Mouse (Mus musculus): ENCODE results near the gene Mtus2. TPM values are rescaled to one million over a fixed set of nuclear protein-coding genes. Genes with fewer than 3 reads are reported as not detected.

Mtus2 gene
- total and polyA plus RNA-seq, 3 experiments: 0.03 to 0.13 TPM; not detected in 1

DNA sequence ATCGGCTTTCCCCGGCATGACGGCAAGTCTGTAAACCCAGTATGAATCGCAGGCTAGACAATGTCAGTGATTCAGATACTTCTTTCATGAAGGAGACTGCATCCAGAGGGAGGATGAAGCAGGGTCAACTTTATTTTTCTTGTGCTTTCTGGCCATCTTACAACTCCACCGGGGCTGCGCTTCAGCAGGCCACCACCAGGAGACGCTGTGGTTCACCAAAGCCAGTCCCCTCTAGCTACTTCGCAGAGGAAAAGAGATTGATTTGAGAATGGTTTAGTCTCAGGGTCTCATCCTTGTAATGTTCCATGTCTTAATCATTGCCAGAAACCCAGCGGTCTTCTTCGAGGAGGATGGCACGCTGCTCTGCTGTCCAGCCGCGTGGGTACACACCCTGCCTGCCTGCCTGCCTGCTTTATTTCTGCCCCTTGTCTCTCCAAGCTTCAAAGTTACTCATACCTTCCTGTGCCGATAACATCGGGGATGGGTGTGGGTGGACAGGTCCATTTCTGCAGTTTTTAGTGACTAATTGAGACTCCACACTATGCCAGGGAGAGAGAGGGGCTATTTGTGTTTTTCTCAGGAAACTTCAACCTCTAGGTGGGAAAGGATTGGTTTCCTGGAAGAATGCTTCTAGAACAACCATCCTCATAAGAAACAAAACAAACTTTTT is 31.1 kb upstream of the Mtus2 start:
- in situ Hi-C loops (cut with MboI; ENCODE audit: low pct_ligation_motif_present, low pct_unique_long_range_greater_than_20kb, low sequenced_read_pairs): no loop called here
- no peaks in the 10 kb centered on the region for H3K27me3 ChIP-seq (replicated peaks)
- H3K27ac ChIP-seq (ENCODE audit: insufficient read depth, low read depth): no peak overlapping the region
- dilution Hi-C loops (cut with MboI; ENCODE audit: extremely low pct_ligation_motif_present, extremely low pct_unique_long_range_greater_than_20kb, low sequenced_read_pairs): no loop called here
- no peaks in the 10 kb centered on the region for H3K36me3 ChIP-seq (replicated peaks in 1 of 2; ENCODE audit: control insufficient read depth in 1 of 2, insufficient read depth in 1 of 2, low read length in 1 of 2)
- H3K9me3 ChIP-seq (replicated peaks; ENCODE audit: low read length): no peaks in the 10 kb centered on the region
- H3K9ac ChIP-seq (ENCODE audit: insufficient read depth, low read depth): no peak overlapping the region
- no peak overlapping the region for H3K4me3 ChIP-seq (replicated peaks in 1 of 3; ENCODE audit: low read depth in 2 of 3, low read length in 2 of 3, poor library complexity in 1 of 3)
- no peaks in the 10 kb centered on the region for H3K79me2 ChIP-seq (replicated peaks; ENCODE audit: control insufficient read depth, extremely low read depth, insufficient read depth, poor library complexity, severe bottlenecking)
- TF ChIP-seq CHD2 (IDR thresholded peaks at IDR 0.05; ENCODE audit: low read length): no peak
- no peak for TF ChIP-seq ZNF384 (IDR thresholded peaks at IDR 0.05; ENCODE audit: low read depth, low read length)
- TF ChIP-seq EP300 (IDR thresholded peaks at IDR 0.05; ENCODE audit: low read length): no peak
- no peak for TF ChIP-seq BHLHE40 (IDR thresholded peaks at IDR 0.05; ENCODE audit: low read depth, low read length)
- TF ChIP-seq SMC3 (IDR thresholded peaks at IDR 0.05; ENCODE audit: low read depth, low read length): peak; percentile 18; the same call in 1 of the 2 replicates
- TF ChIP-seq KAT2A (IDR thresholded peaks at IDR 0.05; ENCODE audit: insufficient replicate concordance, low read length): no peak
- TF ChIP-seq MYC (IDR thresholded peaks at IDR 0.05; ENCODE audit: low read depth, low read length): no peak
- TF ChIP-seq ZC3H11A (IDR thresholded peaks at IDR 0.05; ENCODE audit: low read depth, low read length): no peak
- no peak for TF ChIP-seq USF1 (IDR thresholded peaks at IDR 0.05; ENCODE audit: low read depth, low read length)
- TF ChIP-seq HCFC1 (IDR thresholded peaks at IDR 0.05; ENCODE audit: low read depth, low read length): no peak
- TF ChIP-seq CHD1 (IDR thresholded peaks at IDR 0.05; ENCODE audit: low read depth, low read length): no peak
- TF ChIP-seq TCF12 (IDR thresholded peaks at IDR 0.05; ENCODE audit: low read depth, low read length): no peak
- TF ChIP-seq CTCF (conservative IDR thresholded peaks at IDR 0.05 in 1 of 2, IDR thresholded peaks at IDR 0.05 in 1 of 2; ENCODE audit: low read depth in 2 of 2, low read length in 2 of 2): peak; percentile 39 to 53; a peak in 3 of 4 replicates
- TF ChIP-seq USF2 (conservative IDR thresholded peaks at IDR 0.05; ENCODE audit: low read depth, low read length): no peak
- no peak for TF ChIP-seq POLR2A (IDR thresholded peaks at IDR 0.05; ENCODE audit: low read depth, low read length)
- no peak overlapping the region for H3K4me2 ChIP-seq (ENCODE audit: insufficient read depth, low read depth, poor library complexity, severe bottlenecking)
- H3K4me1 ChIP-seq (ENCODE audit: control insufficient read depth in 1 of 2, insufficient read depth in 2 of 2): no peaks in the 10 kb centered on the region
- DNase-seq (ENCODE audit: extremely low read depth): no peak

DNA sequence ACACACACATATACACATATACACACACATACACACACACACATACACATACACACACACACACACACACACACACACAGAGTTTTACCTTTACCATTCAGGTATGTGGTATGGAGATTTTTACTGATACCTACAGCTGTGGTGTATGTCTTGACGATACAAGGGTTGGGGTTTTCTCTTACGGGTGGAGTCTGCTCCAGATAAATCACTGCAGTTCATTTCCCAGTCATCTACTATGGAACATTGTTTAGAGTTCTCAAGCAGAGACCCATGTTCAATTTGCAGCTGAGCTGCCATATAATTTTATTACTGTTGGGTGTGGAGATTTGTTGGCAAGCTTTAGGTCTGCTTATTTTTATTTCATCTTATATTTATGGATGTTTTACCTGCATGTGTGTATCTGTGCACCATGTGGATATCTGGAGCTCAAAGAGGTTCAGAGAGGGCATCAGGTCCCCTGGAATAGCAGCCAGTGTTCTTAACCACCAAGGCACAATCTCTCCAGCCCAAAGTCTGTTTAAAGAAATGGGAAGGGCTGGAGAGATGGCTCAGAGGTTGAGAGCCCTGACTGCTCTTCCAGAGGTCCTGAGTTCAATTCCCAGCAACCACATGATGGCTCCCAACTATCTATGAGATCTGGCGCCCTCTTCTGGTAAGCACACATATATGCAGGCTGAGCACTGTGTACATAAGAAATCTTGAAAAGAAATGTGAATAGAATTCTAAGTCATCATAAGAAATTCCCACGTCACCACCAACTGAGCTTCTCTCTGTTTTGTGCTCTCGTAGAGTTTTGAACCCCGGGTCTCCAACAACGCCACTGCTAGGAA is 28.2 kb upstream of the Mtus2 start:
- Histone ChIP-seq H3K27me3 (replicated peaks) (no peaks in the 10 kb centered on the region), H3K4me3 (replicated peaks in 1 of 3; ENCODE audit: low read depth in 2 of 3, low read length in 2 of 3, poor library complexity in 1 of 3) (no peak overlapping the region), H3K9me3 (replicated peaks; ENCODE audit: low read length) (no peaks in the 10 kb centered on the region), H3K4me1 (ENCODE audit: control insufficient read depth in 1 of 2, insufficient read depth in 2 of 2) (no peaks in the 10 kb centered on the region), H3K27ac (ENCODE audit: insufficient read depth, low read depth) (no peak overlapping the region), H3K36me3 (replicated peaks in 1 of 2; ENCODE audit: control insufficient read depth in 1 of 2, insufficient read depth in 1 of 2, low read length in 1 of 2) (no peaks in the 10 kb centered on the region), H3K79me2 (replicated peaks; ENCODE audit: control insufficient read depth, extremely low read depth, insufficient read depth, poor library complexity, severe bottlenecking) (no peaks in the 10 kb centered on the region), H3K4me2 (ENCODE audit: insufficient read depth, low read depth, poor library complexity, severe bottlenecking) (no peak overlapping the region), H3K9ac (ENCODE audit: insufficient read depth, low read depth) (no peak overlapping the region)
- no peak for DNase-seq (ENCODE audit: extremely low read depth)
- TF ChIP-seq RCOR1 (conservative IDR thresholded peaks at IDR 0.05; ENCODE audit: low read depth, low read length): no peak
- peak; percentile 10 for TF ChIP-seq RAD21 (IDR thresholded peaks at IDR 0.05; ENCODE audit: low read depth, low read length)
- no peak for TF ChIP-seq SMC3 (IDR thresholded peaks at IDR 0.05; ENCODE audit: low read depth, low read length)
- peak; percentile 22 to 34; a peak in 3 of 4 replicates for TF ChIP-seq CTCF (conservative IDR thresholded peaks at IDR 0.05 in 1 of 2, IDR thresholded peaks at IDR 0.05 in 1 of 2; ENCODE audit: low read depth in 2 of 2, low read length in 2 of 2)
- no peak for TF ChIP-seq HCFC1 (IDR thresholded peaks at IDR 0.05; ENCODE audit: low read depth, low read length)
- no peak for TF ChIP-seq POLR2A (IDR thresholded peaks at IDR 0.05; ENCODE audit: low read depth, low read length)
- no peak for TF ChIP-seq USF2 (conservative IDR thresholded peaks at IDR 0.05; ENCODE audit: low read depth, low read length)
- TF ChIP-seq JUND (conservative IDR thresholded peaks at IDR 0.05; ENCODE audit: low read depth, low read length): no peak
- TF ChIP-seq EP300 (IDR thresholded peaks at IDR 0.05; ENCODE audit: low read length): no peak
- no peak for TF ChIP-seq ELF1 (IDR thresholded peaks at IDR 0.05; ENCODE audit: low read depth, low read length)
- dilution Hi-C loops (cut with MboI; ENCODE audit: extremely low pct_ligation_motif_present, extremely low pct_unique_long_range_greater_than_20kb, low sequenced_read_pairs): no loop called here
- in situ Hi-C loops (cut with MboI; ENCODE audit: low pct_ligation_motif_present, low pct_unique_long_range_greater_than_20kb, low sequenced_read_pairs): no loop called here

All from CH12.LX (cell line).